Mouse (Mus musculus): ENCODE results near the gene Tmprss11d. TPM values are rescaled to one million over a fixed set of nuclear protein-coding genes. Genes with fewer than 3 reads are reported as not detected.

Gene Tmprss11d
- polyA plus RNA-seq, 1 experiment from 2014 or later = not detected

GRCm38 (mm10) chr5:86289208-86289607, 84.0 kb downstream of the Tmprss11d start, which contains the start of gene Tmprss11c:
Tmprss11c (minus strand) TSS chr5:86289308.
- Histone ChIP-seq H3K27me3 (no peaks in the 10 kb centered on the region), H3K9me3 (no peaks in the 10 kb centered on the region), H3K36me3 (replicated peaks) (no peaks in the 10 kb centered on the region), H3K4me2 (no peak within 1 kb of the TSS), H3K9ac (no peak within 1 kb of the TSS), H3K4me3 (replicated peaks) (no peak within 1 kb of the TSS), H3K4me1 (no peaks in the 10 kb centered on the region), H3K27ac (no peak within 1 kb of the TSS)
- no peak for ATAC-seq (ENCODE audit: low FRiP score)
- 93% methylated on average over 4 of the region's 4 CpGs for WGBS

Other genes starting within 250 kb of the Tmprss11d start
- gene Uba6, start 200.6 kb downstream of the Tmprss11d start, polyA plus RNA-seq (2016; fragmentation: Nextera tagmentation; extraction: Ambion mirVana) = 21.1 and 21.5 TPM in 2 replicates
- gene Gnrhr, start 175.5 kb downstream of the Tmprss11d start, polyA plus RNA-seq (2016; fragmentation: Nextera tagmentation; extraction: Ambion mirVana) = not detected in 2 replicates
- gene Tmprss11c, start 84.1 kb downstream of the Tmprss11d start, polyA plus RNA-seq (2016; fragmentation: Nextera tagmentation; extraction: Ambion mirVana) = not detected in 2 replicates
- 0.11 TPM in 1 of 2 replicates, not detected in the other for gene Tmprss11a, start 95.6 kb upstream of the Tmprss11d start, polyA plus RNA-seq (2016; fragmentation: Nextera tagmentation; extraction: Ambion mirVana)
- gene Tmprss11g, start 145.2 kb upstream of the Tmprss11d start, polyA plus RNA-seq (2016; fragmentation: Nextera tagmentation; extraction: Ambion mirVana) = not detected in 2 replicates